Comparison of ENCODE assay signal across 8 mouse cellular contexts in the genomic region with DNA sequence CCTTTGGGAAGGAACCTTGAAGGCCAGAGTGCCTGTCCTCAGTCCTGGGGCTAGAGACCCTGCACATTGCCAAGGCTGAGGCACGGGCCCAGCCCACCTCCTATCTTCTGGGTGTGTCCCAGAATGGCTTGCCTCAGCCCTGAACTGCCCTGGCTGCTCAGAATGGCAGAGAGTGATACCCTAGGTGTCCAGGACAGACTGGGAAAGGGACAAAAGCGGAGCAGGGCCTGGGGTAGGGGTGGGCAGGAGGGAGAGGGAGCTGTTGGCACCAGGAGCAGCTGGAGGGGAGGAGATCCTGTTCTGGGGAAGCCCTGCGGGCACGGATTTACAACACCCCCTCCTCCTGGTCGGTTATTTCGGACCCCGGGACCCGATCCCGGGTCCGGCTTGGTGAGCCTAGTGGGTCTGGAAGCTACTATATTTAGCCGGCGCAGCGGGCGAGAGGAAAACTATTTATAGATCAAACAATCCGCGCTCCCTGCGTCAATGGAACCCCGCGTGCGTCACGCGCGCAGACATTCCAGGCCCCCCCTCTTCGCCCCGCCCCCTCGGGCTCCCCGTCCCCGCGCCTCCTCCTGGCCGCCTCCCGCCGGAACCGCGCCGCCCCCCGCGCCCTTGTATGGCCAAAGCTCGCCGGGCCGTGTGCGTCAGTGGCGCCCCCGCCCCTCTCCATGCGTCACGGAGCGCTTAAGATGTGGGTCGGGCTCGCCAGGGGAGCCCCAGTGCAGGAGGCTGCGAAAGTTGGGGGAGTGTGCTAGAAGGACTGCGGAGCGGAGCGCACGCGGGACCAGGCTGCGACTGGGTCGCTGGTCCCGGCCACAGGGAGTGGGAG. TPM values are rescaled to one million over a fixed set of nuclear protein-coding genes. Genes with fewer than 3 reads are reported as not detected.
DNase-seq lines count a peak whose midpoint lies in the region; ATAC-seq and TF ChIP-seq lines count a peak whose summit lies in the region.

No protein-coding gene starts in this region.

- DNase-seq in 416B (ENCODE audit: low read depth) = peak; percentile 94
- DNase-seq in brain, embryonic 14.5 days (ENCODE audit: low read depth) = peak; percentile 83
- peak; percentile 95 for DNase-seq in heart, postnatal 0 days (ENCODE audit: low spot score)
- DNase-seq in kidney, postnatal 4 days = peak; percentile 97 to 98
- DNase-seq in stomach, postnatal 0 days (ENCODE audit: low spot score) = peak; percentile 97

- TF ChIP-seq CTCF in brain, embryonic 14.5 days (IDR thresholded peaks at IDR 0.05; ENCODE audit: borderline replicate concordance, extremely low read depth, insufficient read depth, insufficient read length) = no peak
- TF ChIP-seq CTCF in heart, postnatal 0 days (IDR thresholded peaks at IDR 0.05; ENCODE audit: low read depth) = no peak; the same call in none of the 2 replicates
- TF ChIP-seq CTCF in stomach, postnatal 0 days (IDR thresholded peaks at IDR 0.05; ENCODE audit: low read depth) = peak; percentile 51

- peak overlapping the region; percentile 93 for H3K4me2 ChIP-seq in forebrain, embryonic 12.5 days
- peak overlapping the region; percentile 95 for H3K4me2 ChIP-seq in heart, postnatal 0 days (ENCODE audit: low read depth, low read length)
- peak overlapping the region; percentile 61 for H3K4me2 ChIP-seq in liver, embryonic 16.5 days (ENCODE audit: low read depth, low read length)
- H3K4me2 ChIP-seq in neural tube, embryonic 12.5 days (replicated peaks) = peak overlapping the region; percentile 91
- peak overlapping the region; percentile 93 for H3K4me2 ChIP-seq in stomach, postnatal 0 days (replicated peaks; ENCODE audit: low read depth)

- TF ChIP-seq EP300 in heart, postnatal 0 days (IDR thresholded peaks at IDR 0.05; ENCODE audit: low read depth) = peak; percentile 84
- TF ChIP-seq EP300 in stomach, postnatal 0 days (optimal IDR thresholded peaks at IDR 0.05) = peak; percentile 57

- peaks cover 50% of the 10 kb centered on the region for H3K27me3 ChIP-seq in forebrain, embryonic 12.5 days
- no peaks in the 10 kb centered on the region for H3K27me3 ChIP-seq in heart, postnatal 0 days (ENCODE audit: control insufficient read depth, insufficient read depth, low read length)
- H3K27me3 ChIP-seq in liver, embryonic 16.5 days (ENCODE audit: control insufficient read depth, insufficient read depth, low read depth, low read length) = peaks cover 23% of the 10 kb centered on the region
- H3K27me3 ChIP-seq in neural tube, embryonic 12.5 days (replicated peaks) = peaks cover 32% of the 10 kb centered on the region
- H3K27me3 ChIP-seq in stomach, postnatal 0 days (ENCODE audit: control insufficient read depth, insufficient read depth, low read length) = no peaks in the 10 kb centered on the region

- no peak overlapping the region for H3K27ac ChIP-seq in forebrain, embryonic 12.5 days
- peak overlapping the region; percentile 91 for H3K27ac ChIP-seq in heart, postnatal 0 days (ENCODE audit: low read depth)
- H3K27ac ChIP-seq in liver, embryonic 16.5 days (ENCODE audit: low read length) = peak overlapping the region; percentile 29; the same call in 1 of the 2 replicates
- no peak overlapping the region for H3K27ac ChIP-seq in neural tube, embryonic 12.5 days
- peak overlapping the region; percentile 74 for H3K27ac ChIP-seq in stomach, postnatal 0 days (replicated peaks)

- no peaks in the 10 kb centered on the region for H3K9me3 ChIP-seq in forebrain, embryonic 12.5 days
- H3K9me3 ChIP-seq in heart, postnatal 0 days (replicated peaks; ENCODE audit: control insufficient read depth, low read length) = no peaks in the 10 kb centered on the region
- no peaks in the 10 kb centered on the region for H3K9me3 ChIP-seq in liver, embryonic 16.5 days (replicated peaks; ENCODE audit: control insufficient read depth, low read length)
- H3K9me3 ChIP-seq in neural tube, embryonic 12.5 days = no peaks in the 10 kb centered on the region
- H3K9me3 ChIP-seq in stomach, postnatal 0 days (ENCODE audit: control insufficient read depth, low read length) = no peaks in the 10 kb centered on the region

- peak; percentile 78 for ATAC-seq in forebrain, embryonic 12.5 days (ENCODE audit: low FRiP score)
- ATAC-seq in heart, postnatal 0 days (ENCODE audit: insufficient read depth, low read depth) = peak; percentile 92
- peak; percentile 71 for ATAC-seq in liver, embryonic 16.5 days (ENCODE audit: low read depth)
- ATAC-seq in neural tube, embryonic 12.5 days (ENCODE audit: low FRiP score, low read depth) = peak; percentile 71
- peak; percentile 91 for ATAC-seq in stomach, postnatal 0 days (ENCODE audit: low FRiP score, low TSS enrichment)

- no peak for TF ChIP-seq POLR2A in brain, embryonic 14.5 days (IDR thresholded peaks at IDR 0.05; ENCODE audit: borderline replicate concordance, extremely low read depth, insufficient read depth, insufficient read length, poor library complexity, severe bottlenecking)

- H3K36me3 ChIP-seq in forebrain, embryonic 12.5 days (replicated peaks) = peaks cover 7% of the 10 kb centered on the region; the same call in 1 of the 2 replicates
- peaks cover 15% of the 10 kb centered on the region for H3K36me3 ChIP-seq in heart, postnatal 0 days (replicated peaks; ENCODE audit: control insufficient read depth, insufficient read depth, low read length)
- H3K36me3 ChIP-seq in liver, embryonic 16.5 days (ENCODE audit: control insufficient read depth, insufficient read depth) = no peaks in the 10 kb centered on the region
- peaks cover 11% of the 10 kb centered on the region for H3K36me3 ChIP-seq in neural tube, embryonic 12.5 days
- peaks cover 4% of the 10 kb centered on the region; the same call in 1 of the 2 replicates for H3K36me3 ChIP-seq in stomach, postnatal 0 days (ENCODE audit: control insufficient read depth, insufficient read depth, low read length)

- peak overlapping the region; percentile 51 for H3K4me3 ChIP-seq in forebrain, embryonic 12.5 days (replicated peaks)
- peak overlapping the region; percentile 64 for H3K4me3 ChIP-seq in heart, postnatal 0 days (ENCODE audit: low read depth, low read length)
- H3K4me3 ChIP-seq in liver, embryonic 16.5 days (ENCODE audit: low read depth, low read length) = peak overlapping the region; percentile 57
- H3K4me3 ChIP-seq in neural tube, embryonic 12.5 days = peak overlapping the region; percentile 45
- H3K4me3 ChIP-seq in stomach, postnatal 0 days (ENCODE audit: low read depth, low read length) = peak overlapping the region; percentile 61

- WGBS in forebrain, embryonic 12.5 days = 0% methylated on average over 52 of the region's 57 CpGs
- 2% methylated on average over 55 of the region's 57 CpGs for WGBS in heart, postnatal 0 days
- WGBS in liver, embryonic 16.5 days (ENCODE audit: insufficient replicate concordance) = 1% methylated on average over 56 of the region's 57 CpGs
- WGBS in neural tube, embryonic 12.5 days = under 1% methylated on average over 57 of the region's 57 CpGs
- WGBS in stomach, postnatal 0 days = under 1% methylated on average over 49 of the region's 57 CpGs

- H3K9ac ChIP-seq in forebrain, embryonic 12.5 days = peak overlapping the region; percentile 64
- peak overlapping the region; percentile 61 for H3K9ac ChIP-seq in heart, postnatal 0 days (replicated peaks; ENCODE audit: low read depth, low read length)
- peak overlapping the region; percentile 45 for H3K9ac ChIP-seq in liver, embryonic 16.5 days (ENCODE audit: low read depth, low read length)
- H3K9ac ChIP-seq in neural tube, embryonic 12.5 days = peak overlapping the region; percentile 45
- H3K9ac ChIP-seq in stomach, postnatal 0 days (ENCODE audit: low read length) = peak overlapping the region; percentile 60

- peaks cover 16% of the 10 kb centered on the region for H3K4me1 ChIP-seq in forebrain, embryonic 12.5 days
- peaks cover 39% of the 10 kb centered on the region for H3K4me1 ChIP-seq in heart, postnatal 0 days (ENCODE audit: control insufficient read depth, insufficient read depth)
- peaks cover 5% of the 10 kb centered on the region for H3K4me1 ChIP-seq in liver, embryonic 16.5 days (ENCODE audit: control insufficient read depth, low read depth, low read length)
- peaks cover 9% of the 10 kb centered on the region for H3K4me1 ChIP-seq in neural tube, embryonic 12.5 days
- H3K4me1 ChIP-seq in stomach, postnatal 0 days (replicated peaks; ENCODE audit: control insufficient read depth, insufficient read depth) = peaks cover 12% of the 10 kb centered on the region; the same call in 1 of the 2 replicates

RNA-seq across cellular contexts. Expression of a gene that starts 12.3 kb away (rescaled TPM):
- 5.4 and 10.5 TPM in 2 replicates for polyA plus RNA-seq in brain, embryonic 14.5 days (2012; rRNA removed)
- polyA plus RNA-seq in forebrain, embryonic 12.5 days (2016; fragmentation: Nextera tagmentation; extraction: Ambion mirVana) = 2.9 and 3.6 TPM in 2 replicates
- total RNA-seq in heart, postnatal 0 days (2014; rRNA removed; ENCODE audit: low replicate concordance) = 40.2 and 56.0 TPM in 2 replicates
- polyA plus RNA-seq in heart, postnatal 0 days (2015; fragmentation: Nextera tagmentation; extraction: Ambion mirVana) = 7.4 and 8.6 TPM in 2 replicates
- polyA plus RNA-seq in liver, embryonic 16.5 days (2015; fragmentation: Nextera tagmentation; extraction: Ambion mirVana) = 0.67 and 0.69 TPM in 2 replicates
- 6.8 and 7.5 TPM in 2 replicates for polyA plus RNA-seq in neural tube, embryonic 12.5 days (2016; fragmentation: Nextera tagmentation; extraction: Ambion mirVana)
- 9.4 and 17.1 TPM in 2 replicates for polyA plus RNA-seq in stomach, postnatal 0 days (2015; fragmentation: Nextera tagmentation; extraction: Ambion mirVana)

RNA-seq across cellular contexts. Expression of a gene that starts 17.7 kb away (rescaled TPM):
- polyA plus RNA-seq in brain, embryonic 14.5 days (2012; rRNA removed) = 58.9 and 75.1 TPM in 2 replicates
- 61.9 and 63.2 TPM in 2 replicates for polyA plus RNA-seq in forebrain, embryonic 12.5 days (2016; fragmentation: Nextera tagmentation; extraction: Ambion mirVana)
- 43.7 and 61.6 TPM in 2 replicates for total RNA-seq in heart, postnatal 0 days (2014; rRNA removed; ENCODE audit: low replicate concordance)
- 48.6 and 53.4 TPM in 2 replicates for polyA plus RNA-seq in heart, postnatal 0 days (2015; fragmentation: Nextera tagmentation; extraction: Ambion mirVana)
- 25.0 and 26.1 TPM in 2 replicates for polyA plus RNA-seq in liver, embryonic 16.5 days (2015; fragmentation: Nextera tagmentation; extraction: Ambion mirVana)
- 74.0 and 80.4 TPM in 2 replicates for polyA plus RNA-seq in neural tube, embryonic 12.5 days (2016; fragmentation: Nextera tagmentation; extraction: Ambion mirVana)
- polyA plus RNA-seq in stomach, postnatal 0 days (2015; fragmentation: Nextera tagmentation; extraction: Ambion mirVana) = 49.3 and 50.4 TPM in 2 replicates

RNA-seq across cellular contexts. Expression of a gene that starts 26.7 kb away (rescaled TPM):
- 0.41 and 0.42 TPM in 2 replicates for polyA plus RNA-seq in brain, embryonic 14.5 days (2012; rRNA removed)
- polyA plus RNA-seq in forebrain, embryonic 12.5 days (2016; fragmentation: Nextera tagmentation; extraction: Ambion mirVana) = 0.27 and 0.28 TPM in 2 replicates
- 6.5 and 8.4 TPM in 2 replicates for total RNA-seq in heart, postnatal 0 days (2014; rRNA removed; ENCODE audit: low replicate concordance)
- 6.4 and 8.1 TPM in 2 replicates for polyA plus RNA-seq in heart, postnatal 0 days (2015; fragmentation: Nextera tagmentation; extraction: Ambion mirVana)
- polyA plus RNA-seq in liver, embryonic 16.5 days (2015; fragmentation: Nextera tagmentation; extraction: Ambion mirVana) = 0.72 and 0.81 TPM in 2 replicates
- polyA plus RNA-seq in neural tube, embryonic 12.5 days (2016; fragmentation: Nextera tagmentation; extraction: Ambion mirVana) = 0.13 and 0.23 TPM in 2 replicates
- polyA plus RNA-seq in stomach, postnatal 0 days (2015; fragmentation: Nextera tagmentation; extraction: Ambion mirVana) = 2.4 TPM in 2 replicates

RNA-seq across cellular contexts. Expression of a gene that starts 42.4 kb away (rescaled TPM):
- polyA plus RNA-seq in brain, embryonic 14.5 days (2012; rRNA removed) = 4.9 and 6.5 TPM in 2 replicates
- polyA plus RNA-seq in forebrain, embryonic 12.5 days (2016; fragmentation: Nextera tagmentation; extraction: Ambion mirVana) = 4.1 and 4.7 TPM in 2 replicates
- total RNA-seq in heart, postnatal 0 days (2014; rRNA removed; ENCODE audit: low replicate concordance) = 8.0 and 21.3 TPM in 2 replicates
- polyA plus RNA-seq in heart, postnatal 0 days (2015; fragmentation: Nextera tagmentation; extraction: Ambion mirVana) = 2.0 and 2.3 TPM in 2 replicates
- polyA plus RNA-seq in liver, embryonic 16.5 days (2015; fragmentation: Nextera tagmentation; extraction: Ambion mirVana) = 0.36 and 0.54 TPM in 2 replicates
- 9.2 and 13.8 TPM in 2 replicates for polyA plus RNA-seq in neural tube, embryonic 12.5 days (2016; fragmentation: Nextera tagmentation; extraction: Ambion mirVana)
- 2.0 TPM in 2 replicates for polyA plus RNA-seq in stomach, postnatal 0 days (2015; fragmentation: Nextera tagmentation; extraction: Ambion mirVana)

Comparison
In these comparisons a context has a peak if more than half of its experiments do, and no peak if none do; other contexts are left out.
1. H3K27ac ChIP-seq: peak in heart, postnatal 0 days (single experiment), liver, embryonic 16.5 days (single experiment) and stomach, postnatal 0 days (single experiment); none in forebrain, embryonic 12.5 days (single experiment) and neural tube, embryonic 12.5 days (single experiment).
2. Peak in every context shown above with its lines, with median percentiles within 50 percentile points of each other: DNase-seq, ATAC-seq, H3K4me2 ChIP-seq, H3K4me3 ChIP-seq and H3K9ac ChIP-seq.